Mouse (Mus musculus) spleen, embryonic (tissue): ENCODE measurements around the gene Tbcb.
"Not testable (repeated sequence)": the region's sequence is repeated elsewhere in the genome, so short reads cannot be mapped to it uniquely, and the experiment has no call there.

ENCODE experiments used
- CTCF ChIA-PET: fragments of 350-600 bp; sonication (Branson Sonifier 250); formaldehyde crosslinking; loops from one replicate; lab custom pipeline; 2022; lab: Charles Lee

Tbcb gene

GRCm38 (mm10) chr7:30231669-30232454, at the start of gene Tbcb, which contains the start of gene Polr2i:
Gene Tbcb (minus strand): TSS chr7:30232272.
Gene Polr2i (plus strand): TSS chr7:30231948.
- CTCF ChIA-PET = interaction anchor here (0.6 to 1.7 kb wide), 2 partner anchors 15 to 132 kb away, joined by 4 to 5 read pairs; no protein-coding TSS in a partner anchor

DNA sequence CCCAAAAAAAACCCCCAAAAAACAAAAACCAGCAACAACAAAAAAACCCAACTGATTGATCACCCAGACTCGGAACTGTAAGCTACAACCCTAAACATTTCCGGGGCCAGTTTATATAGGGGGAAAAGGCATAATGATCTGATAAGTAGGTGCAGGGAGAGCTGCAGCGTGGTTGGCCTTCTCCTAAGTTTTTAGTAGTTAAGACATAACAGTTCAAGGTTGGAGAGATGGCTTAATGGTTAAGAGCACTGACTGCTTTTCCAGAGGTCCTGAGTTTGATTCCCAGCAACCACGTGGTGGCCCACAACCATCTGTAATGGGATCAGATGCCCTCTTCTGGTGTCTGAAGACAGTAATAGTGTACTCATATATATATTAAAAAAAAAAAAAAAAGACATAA, 49.5 kb upstream of the Tbcb start:
- CTCF ChIA-PET = interaction anchor here (0.6 to 1.1 kb wide), 5 partner anchors 18 to 95 kb away, joined by 3 to 7 read pairs (median 3); no protein-coding TSS in a partner anchor

GRCm38 (mm10) chr7:30280670-30281138, 48.6 kb upstream of the Tbcb start:
- CTCF ChIA-PET = interaction anchor here (0.6 kb wide), 1 partner anchor 94 kb away, joined by 3 read pairs; no protein-coding TSS in a partner anchor

DNA sequence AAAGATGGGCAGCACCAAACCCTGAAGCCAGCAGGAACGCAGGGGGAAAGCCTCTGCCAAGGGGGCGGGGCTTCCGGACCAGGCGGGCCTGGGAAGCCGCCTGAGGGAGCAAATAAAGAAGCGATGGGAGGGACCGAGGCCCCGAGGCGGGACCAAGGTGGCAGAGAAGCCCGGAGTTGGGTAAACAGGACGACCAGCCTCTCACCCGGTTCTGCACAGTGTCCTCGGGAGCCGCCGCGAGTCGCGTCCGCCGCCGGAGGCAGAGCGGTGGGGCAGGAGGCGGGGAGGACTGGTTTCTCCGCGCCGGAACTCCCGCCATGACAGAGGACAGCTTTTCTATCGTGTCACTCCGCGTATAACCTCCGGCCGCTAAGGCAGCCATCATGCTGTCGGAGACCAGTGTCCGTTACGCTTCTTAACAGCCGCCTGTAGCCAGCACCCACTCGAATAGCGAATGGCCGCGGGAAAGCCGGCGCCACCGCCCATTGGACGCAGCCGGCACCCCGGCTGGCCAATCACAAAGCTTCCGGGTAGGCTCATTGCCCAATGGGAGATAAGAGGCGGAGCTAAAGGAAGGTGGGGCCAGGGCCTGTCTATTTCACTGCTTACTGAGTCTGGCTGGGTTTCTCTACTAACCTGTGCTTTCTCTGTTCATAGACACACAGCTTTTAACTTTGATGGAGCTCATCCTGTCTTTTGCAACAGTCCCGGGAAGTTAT, 48.0 kb upstream of the Tbcb start, which contains the start of the genes Thap8 and Wdr62:
Thap8 (plus strand) TSS at position 144 of the 719 bp plus-strand sequence.
Wdr62 (minus strand) TSS at position 469 of the 719 bp plus-strand sequence.
- CTCF ChIA-PET = no interaction called here

GRCm38 (mm10) chr7:30279536-30279935, 47.5 kb upstream of the Tbcb start:
- CTCF ChIA-PET = no interaction called here

DNA sequence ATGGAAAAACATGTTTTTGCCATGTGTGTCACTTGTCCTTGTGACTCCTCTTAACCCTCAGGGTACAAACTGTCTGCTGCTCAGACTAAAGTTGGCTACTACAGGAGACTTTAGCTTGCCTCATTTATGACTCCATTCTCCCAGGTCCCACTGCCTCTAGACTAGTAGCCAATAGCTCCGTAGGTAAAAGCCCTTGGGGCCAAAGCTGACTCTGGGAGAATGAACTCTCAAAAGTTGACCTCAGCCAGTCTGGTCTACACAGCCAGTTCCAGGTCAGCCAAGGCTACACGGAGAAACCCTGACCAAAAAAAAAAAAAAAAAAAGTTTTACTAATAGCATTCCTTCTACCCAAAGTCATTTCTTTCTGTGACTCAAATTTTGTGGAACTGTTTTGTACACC, 46.8 kb upstream of the Tbcb start:
- CTCF ChIA-PET = no interaction called here

- CTCF ChIA-PET = no interaction called here
These were observed 42.3 kb upstream of the Tbcb start for GRCm38 (mm10) chr7:30274383-30274782.

- CTCF ChIA-PET = interaction anchor here (0.6 kb wide), 1 partner anchor 374 kb away, joined by 3 read pairs; no protein-coding TSS in a partner anchor
These were observed 37.6 kb upstream of the Tbcb start for GRCm38 (mm10) chr7:30269641-30270040.

DNA sequence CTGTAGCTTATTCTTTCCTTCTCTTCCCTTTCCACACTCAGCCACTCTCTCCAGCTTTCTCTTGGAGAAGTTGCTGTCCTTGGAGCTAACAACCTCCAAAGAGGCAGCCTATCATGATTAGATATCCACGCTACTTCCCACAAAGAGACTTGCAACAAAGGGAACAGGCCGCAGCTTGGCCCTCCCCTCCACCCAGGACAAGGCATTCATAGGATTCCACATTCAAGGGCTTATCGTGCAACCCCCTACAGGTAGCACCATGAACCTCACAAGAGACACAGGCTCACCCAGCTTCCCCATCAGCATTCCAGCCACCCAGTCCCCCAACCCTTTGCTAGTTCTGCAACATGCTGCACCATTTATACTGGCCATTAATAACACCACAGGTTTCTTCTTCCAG, 34.7 kb upstream of the Tbcb start:
- CTCF ChIA-PET = no interaction called here

- CTCF ChIA-PET = no interaction called here
These were observed 33.9 kb upstream of the Tbcb start for GRCm38 (mm10) chr7:30265935-30266334.

DNA sequence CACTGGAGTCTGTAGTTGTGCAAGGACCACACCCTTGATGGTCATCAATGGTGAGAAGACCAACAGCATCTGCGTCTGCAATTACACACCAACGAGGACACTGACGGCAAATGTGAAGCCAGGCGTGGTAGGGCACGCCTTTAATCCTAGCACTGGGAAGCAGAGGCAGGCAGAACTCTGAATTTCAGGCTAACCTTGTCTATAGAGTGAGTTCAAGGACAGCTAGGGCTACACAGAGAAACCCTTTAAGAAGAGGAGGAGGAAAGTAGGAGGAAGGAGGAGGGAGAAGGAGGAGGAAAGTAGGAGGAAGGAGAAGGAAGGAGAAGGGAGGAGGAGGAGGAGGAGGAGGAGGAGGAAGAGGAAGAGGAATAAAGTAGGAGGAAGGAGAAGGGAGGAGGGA, 33.5 kb upstream of the Tbcb start:
- CTCF ChIA-PET = no interaction called here

GRCm38 (mm10) chr7:30265041-30265440, 33.0 kb upstream of the Tbcb start:
- CTCF ChIA-PET = no interaction called here

DNA sequence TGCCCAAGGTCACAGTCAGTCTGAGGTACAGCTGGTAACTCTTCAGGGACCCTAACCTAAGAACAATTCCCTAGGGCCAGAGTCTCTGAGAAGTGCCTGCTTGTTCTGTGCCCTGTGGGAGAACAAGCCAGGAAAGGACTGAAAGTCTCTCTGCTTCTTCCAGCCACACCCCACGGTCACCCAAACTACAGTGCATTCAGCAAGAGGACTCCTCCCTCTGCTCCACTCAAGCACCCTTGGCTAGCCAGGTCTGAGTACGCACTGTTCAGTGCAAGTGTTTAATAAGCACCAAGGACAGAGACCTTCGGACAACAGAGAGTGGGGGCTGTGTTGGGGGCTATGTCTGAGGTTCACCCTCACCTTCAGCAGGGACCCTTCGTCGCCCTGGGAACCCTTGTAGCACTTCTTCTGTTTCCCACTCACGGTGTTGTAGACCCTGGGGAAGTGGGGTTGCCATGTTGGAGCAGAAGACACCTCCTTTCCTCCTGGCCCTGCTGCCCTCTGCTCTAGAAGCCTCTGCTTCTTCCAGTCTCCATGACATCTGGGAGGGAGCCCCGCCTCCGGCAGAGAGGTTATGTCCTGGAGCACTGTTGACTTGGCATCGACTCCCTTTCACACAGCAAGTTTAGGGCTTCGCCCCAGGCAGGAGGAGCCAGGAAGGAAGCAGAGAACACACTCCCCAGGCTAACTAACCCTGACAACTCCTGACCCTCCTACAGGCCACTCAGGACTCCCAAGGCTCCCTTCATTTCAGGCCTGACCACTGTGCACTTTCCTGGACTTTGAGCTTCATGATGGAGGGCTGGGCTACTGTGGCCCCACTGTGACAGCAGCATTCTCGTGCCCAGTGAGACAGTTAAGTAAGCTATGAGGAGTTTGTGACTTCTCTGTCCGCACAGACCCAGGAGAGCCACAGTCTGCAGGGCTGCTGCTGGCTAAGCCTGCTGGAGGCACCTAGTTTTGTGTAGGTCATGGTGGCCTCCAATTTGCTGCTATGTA, 20.2 kb upstream of the Tbcb start:
- CTCF ChIA-PET = no interaction called here

GRCm38 (mm10) chr7:30237374-30237773, 5.3 kb upstream of the Tbcb start:
- CTCF ChIA-PET = not testable (repeated sequence)

DNA sequence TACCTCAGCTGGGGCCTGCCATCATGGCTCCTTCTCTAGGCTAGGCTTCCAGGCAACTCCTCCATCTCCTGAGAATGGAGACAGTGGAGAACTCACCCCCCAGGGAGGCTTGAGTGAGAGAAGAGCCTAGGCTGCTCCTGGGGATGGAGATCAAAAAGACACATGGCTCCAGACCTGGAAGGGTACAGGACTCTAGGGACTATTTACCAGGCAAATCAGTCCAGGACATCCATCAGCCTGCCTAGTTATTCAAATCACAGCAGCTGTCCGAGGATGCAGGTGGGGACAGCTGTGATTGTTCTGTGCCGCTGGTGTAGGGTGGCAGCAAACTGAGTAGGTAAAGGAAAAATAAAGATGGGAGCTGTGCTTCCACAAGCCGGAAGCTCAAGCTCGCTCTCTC, 3.6 kb upstream of the Tbcb start, which contains the start of gene Ovol3:
Ovol3 (minus strand) TSS at position 101 of the 400 bp plus-strand sequence.
- CTCF ChIA-PET = no interaction called here

DNA sequence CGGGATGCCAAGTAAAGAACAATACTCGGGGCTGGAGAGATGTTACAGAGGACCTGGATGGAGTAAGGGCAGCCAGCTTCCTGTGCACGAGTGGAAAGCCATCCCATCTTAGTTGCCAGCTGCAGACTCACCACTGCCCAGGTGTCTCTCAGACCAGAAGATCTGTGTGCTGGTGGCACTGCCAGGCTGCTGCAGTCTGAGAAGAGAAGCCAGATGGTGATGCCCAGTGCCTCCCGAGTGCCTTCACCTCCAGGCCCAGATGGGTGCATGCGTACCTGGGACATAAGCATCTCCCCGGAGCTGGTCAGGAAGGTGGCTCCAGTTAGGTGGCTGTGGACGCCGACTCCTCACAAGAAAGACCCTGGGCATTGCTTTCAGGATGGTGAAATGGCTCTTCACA, 3.0 kb upstream of the Tbcb start:
- CTCF ChIA-PET = no interaction called here

GRCm38 (mm10) chr7:30234276-30234858, 2.3 kb upstream of the Tbcb start:
- CTCF ChIA-PET = no interaction called here

DNA sequence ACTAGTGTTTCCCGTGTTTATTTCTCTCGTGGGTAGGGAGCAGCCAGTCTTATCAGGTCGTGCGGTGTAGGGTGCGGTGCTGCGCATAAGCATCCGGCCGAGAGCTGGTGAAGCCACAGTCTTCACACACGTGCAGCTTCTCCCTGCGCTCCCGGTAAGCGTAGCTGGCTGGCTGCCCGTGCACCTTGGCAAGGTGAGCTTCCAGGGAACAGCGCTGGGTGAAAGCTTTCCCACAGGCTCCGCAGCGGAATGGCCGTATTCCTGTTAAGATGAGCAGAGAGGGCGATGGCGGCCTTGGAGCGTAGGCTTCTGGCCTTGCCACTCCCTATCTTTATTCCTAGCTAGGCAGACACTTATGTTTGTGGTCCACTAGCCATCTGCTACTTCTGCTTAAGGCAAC, 1.3 kb upstream of the Tbcb start:
- CTCF ChIA-PET = no interaction called here

DNA sequence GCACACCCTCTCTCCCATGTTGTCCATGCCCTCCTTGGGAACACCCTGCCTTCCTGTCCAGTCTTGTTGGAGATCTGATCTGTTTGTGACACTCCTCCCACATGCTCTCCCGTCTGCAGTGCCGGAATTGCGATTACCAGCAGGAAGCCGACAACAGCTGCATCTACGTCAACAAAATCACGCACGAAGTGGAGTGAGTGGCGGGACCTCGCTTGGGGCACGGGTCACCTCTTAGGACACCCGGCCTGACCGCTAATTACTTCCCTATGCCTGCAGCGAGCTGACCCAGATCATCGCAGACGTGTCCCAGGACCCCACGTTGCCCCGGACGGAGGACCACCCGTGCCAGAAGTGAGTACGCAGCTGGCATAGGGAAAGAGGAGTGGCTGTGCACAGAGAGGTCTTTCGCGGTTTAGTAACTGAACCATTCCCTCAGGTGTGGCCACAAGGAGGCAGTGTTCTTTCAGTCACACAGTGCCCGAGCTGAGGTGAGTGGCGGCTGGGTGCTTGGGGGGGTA, 618 bp upstream of the Tbcb start:
- CTCF ChIA-PET = no interaction called here

DNA sequence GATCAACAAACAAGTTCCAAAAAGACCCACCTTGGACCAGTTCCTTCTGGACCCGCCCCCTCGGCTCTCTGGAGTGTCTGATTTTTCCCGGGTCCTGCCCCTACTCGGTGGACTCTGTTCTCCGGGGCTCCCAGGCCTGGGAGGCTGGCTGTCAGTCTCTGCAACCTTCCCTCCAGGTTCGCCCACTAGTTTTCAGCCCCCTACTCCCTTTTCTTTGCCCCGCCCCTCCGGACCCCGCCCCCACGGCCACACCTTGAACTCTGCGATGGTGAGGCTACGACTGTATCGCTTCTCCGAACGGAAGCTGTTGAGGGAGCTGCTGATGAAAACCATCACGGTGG, 774 bp downstream of the Tbcb start:
- CTCF ChIA-PET = interaction anchor here (1.7 kb wide), 1 partner anchor 14 kb away, joined by 4 read pairs; no protein-coding TSS in a partner anchor
